Mouse (Mus musculus) lung, postnatal 0 days (tissue): ENCODE results near the gene Lmntd1.

Source experiments
- CTCF ChIP-seq: IDR thresholded peaks from 2 replicates; pipeline ENCODE4 v1.5.1; 2016; ENCODE audit warnings: antibody characterized with exemption, mild to moderate bottlenecking
- EP300 ChIP-seq: IDR thresholded peaks from 2 replicates; pipeline ENCODE4 v1.6.1; 2016; ENCODE audit warnings: antibody characterized with exemption, mild to moderate bottlenecking, control low read depth

DNA sequence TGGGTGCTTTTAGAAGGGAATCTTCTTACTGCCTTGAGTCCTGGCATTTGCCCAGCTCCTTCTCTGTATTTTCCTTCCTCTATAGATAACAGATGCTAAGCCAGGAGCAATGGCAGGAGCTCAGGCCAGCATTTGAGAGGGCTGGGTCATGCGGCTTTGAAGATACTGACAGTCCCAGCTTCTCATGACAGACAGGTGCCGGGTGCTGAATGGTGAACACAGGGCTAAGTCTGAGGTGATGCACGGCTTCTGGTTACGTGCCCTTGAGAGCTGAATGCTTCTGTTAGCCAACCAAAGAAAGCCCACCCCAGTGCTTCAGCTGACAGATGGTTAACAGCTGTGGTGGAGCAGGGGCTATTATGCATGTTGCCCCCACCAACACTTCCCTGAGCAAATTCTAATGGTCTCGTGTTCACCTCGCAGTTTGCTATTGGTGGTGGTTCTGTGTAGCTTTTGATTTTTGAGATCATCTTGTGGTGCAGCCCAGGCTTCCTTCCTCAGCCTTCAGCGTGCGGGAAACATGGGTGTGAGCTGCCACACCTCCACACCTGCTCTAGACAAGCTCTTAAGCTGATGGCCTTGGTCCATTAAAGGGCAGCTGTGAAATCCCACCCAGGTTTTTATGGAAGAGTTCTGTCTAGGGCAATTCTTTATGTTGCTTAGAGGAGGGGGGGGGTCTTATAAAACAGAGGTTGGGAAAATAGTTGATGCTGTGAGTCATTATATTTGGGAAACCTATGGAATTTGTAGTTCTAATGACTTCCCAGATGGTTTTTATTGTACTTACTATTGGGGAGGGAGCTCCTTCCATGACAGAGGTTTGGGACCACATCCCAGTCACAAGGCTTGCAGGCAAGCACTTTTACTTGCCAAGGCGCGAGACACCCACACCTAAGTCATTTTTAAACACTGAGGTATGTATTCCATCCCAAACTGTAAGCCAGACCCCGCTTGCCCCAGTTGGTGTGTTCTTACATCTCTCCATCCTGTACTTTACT is 181.1 kb downstream of the Lmntd1 start:
- no peak for TF ChIP-seq CTCF
- no peak for TF ChIP-seq EP300
